Mouse (Mus musculus): ENCODE measurements around the gene Fam198b.

GRCm38 (mm10) chr3:79984542-79984941 lies 100.2 kb downstream of the Fam198b start:
- TF ChIP-seq CTCF (IDR thresholded peaks at IDR 0.05; ENCODE audit: borderline replicate concordance, control insufficient read depth, extremely low read depth, insufficient read depth, low read length, poor library complexity) (no peak), POLR2A (IDR thresholded peaks at IDR 0.05; ENCODE audit: control insufficient read depth, extremely low read depth, insufficient read depth, low read length, poor library complexity) (no peak)

Measured in thymus, adult 2 months (tissue).